36 mouse cellular contexts compared by ENCODE assay signal in genomic region chr10:99033830-99034828, GRCm38 (mm10).
A peak's percentile ranks its signal among the peaks of the same experiment; 100 is the strongest.
DNase-seq lines count a peak whose midpoint lies in the region; ATAC-seq and TF ChIP-seq lines count a peak whose summit lies in the region.
"Had no signal": no experiment of that assay in that cellular context is flagged by ENCODE, and none has a peak within 500 bp of the region (broad histone marks: within the 10 kb centered on the region; RNA-seq: fewer than 3 reads in every experiment).

No protein-coding gene starts in this region.

- no peaks in the 10 kb centered on the region for H3K27me3 ChIP-seq in kidney, adult 2 months (replicated peaks; ENCODE audit: control insufficient read depth, insufficient read depth, low read length)
- no peaks in the 10 kb centered on the region for H3K27me3 ChIP-seq in kidney, embryonic 16.5 days (ENCODE audit: insufficient read depth, low read length)
- H3K27me3 ChIP-seq: embryonic facial prominence, embryonic 12.5 days; forebrain, embryonic 15.5 days; heart, embryonic 15.5 days; hindbrain, embryonic 12.5 days; liver, embryonic 12.5 days; megakaryocyte, embryonic 14.5 days; midbrain, embryonic 12.5 days; neural tube, embryonic 12.5 days; Patski; stomach, embryonic 15.5 days had no signal

- ATAC-seq in frontal cortex, adult (ENCODE audit: low TSS enrichment) = peak; percentile 64
- no peak for ATAC-seq in kidney, embryonic 16.5 days (ENCODE audit: low FRiP score, low TSS enrichment)
- ATAC-seq: forebrain, embryonic 15.5 days; inflammation-experienced regulatory T-cells, adult 6 months; liver, embryonic 12.5 days; liver, postnatal 0 days; Patski had no signal

- no peak for TF ChIP-seq POLR2A in kidney, adult 2 months (IDR thresholded peaks at IDR 0.05; ENCODE audit: low read depth, low read length)

- no peak overlapping the region for H3K4me3 ChIP-seq in kidney, adult 2 months (ENCODE audit: insufficient read depth, low read depth, low read length)
- H3K4me3 ChIP-seq in kidney, embryonic 16.5 days (ENCODE audit: low read length) = no peak overlapping the region
- H3K4me3 ChIP-seq: embryonic facial prominence, embryonic 12.5 days; forebrain, embryonic 15.5 days; heart, embryonic 10.5 days; heart, embryonic 15.5 days; hindbrain, embryonic 12.5 days; layer of hippocampus, adult 2 months; left cerebral cortex, adult 2 months; liver, embryonic 12.5 days; megakaryocyte, embryonic 14.5 days; midbrain, embryonic 12.5 days; myocyte; neural tube, embryonic 12.5 days; stomach, embryonic 15.5 days had no signal

- no peak overlapping the region for H3K9ac ChIP-seq in kidney, embryonic 16.5 days (replicated peaks; ENCODE audit: low read length)
- H3K9ac ChIP-seq: embryonic facial prominence, embryonic 12.5 days; forebrain, embryonic 15.5 days; heart, embryonic 15.5 days; hindbrain, embryonic 12.5 days; liver, embryonic 12.5 days; liver, postnatal 0 days; midbrain, embryonic 12.5 days; neural tube, embryonic 12.5 days; stomach, embryonic 15.5 days had no signal

- 87% methylated on average over 15 of the region's 15 CpGs for WGBS in kidney, adult 2 months
- 91% methylated on average over 15 of the region's 15 CpGs for WGBS in kidney, embryonic 16.5 days

- DNase-seq in frontal cortex, postnatal 36 days (ENCODE audit: low spot score in 2 of 2) = no peak
- peak; percentile 49 for DNase-seq in kidney, adult 2 months
- peak; percentile 42 to 54 for DNase-seq in left cerebral cortex, postnatal 14 days (ENCODE audit: low spot score in 2 of 2)
- no peak for DNase-seq in left cerebral cortex, postnatal 36 days (ENCODE audit: low spot score in 2 of 2)
- DNase-seq in retina, postnatal 1 day = no peak
- DNase-seq: adrenal gland, postnatal 10 days; cerebellum, adult 11 months; cerebellum, adult 9-10 months; cerebellum, postnatal 36 days; embryo, embryonic 11 days; gastrocnemius, postnatal 25 days; kidney, postnatal 14 days; left cerebral cortex, postnatal 4 days; liver, postnatal 0 days; lung, postnatal 36 days; right cerebral cortex, postnatal 14 days; thymus, adult 18-20 months; thymus, postnatal 25 days had no signal

- H3K4me1 ChIP-seq in kidney, adult 2 months (ENCODE audit: control insufficient read depth, insufficient read depth, low read length) = peaks cover 21% of the 10 kb centered on the region
- peaks cover 14% of the 10 kb centered on the region; the same call in 1 of the 2 replicates for H3K4me1 ChIP-seq in kidney, embryonic 16.5 days (ENCODE audit: insufficient read depth, low read length)
- H3K4me1 ChIP-seq: forebrain, embryonic 15.5 days; heart, embryonic 15.5 days; hindbrain, embryonic 12.5 days; megakaryocyte, embryonic 14.5 days; midbrain, embryonic 12.5 days; neural tube, embryonic 12.5 days; stomach, embryonic 15.5 days had no signal

- TF ChIP-seq CTCF in kidney, adult 2 months (conservative IDR thresholded peaks at IDR 0.05; ENCODE audit: insufficient read depth, insufficient read length, low read depth, low read length) = no peak

- peak overlapping the region; percentile 60; the same call in 1 of the 2 replicates for H3K27ac ChIP-seq in kidney, adult 2 months (ENCODE audit: insufficient read depth, low read depth, low read length)
- no peak overlapping the region for H3K27ac ChIP-seq in kidney, embryonic 16.5 days (ENCODE audit: low read length)
- H3K27ac ChIP-seq: embryonic facial prominence, embryonic 12.5 days; forebrain, embryonic 15.5 days; heart, embryonic 10.5 days; heart, embryonic 15.5 days; hindbrain, embryonic 12.5 days; layer of hippocampus, adult 2 months; left cerebral cortex, adult 2 months; liver, embryonic 12.5 days; midbrain, embryonic 12.5 days; neural tube, embryonic 12.5 days; stomach, embryonic 15.5 days had no signal

- intact Hi-C loops in left cerebral cortex, postnatal 14 days (cut with DNase I) = loop anchor here (5.0 kb wide), 1 partner anchor 48 kb away; no protein-coding TSS in a partner anchor
- intact Hi-C loops in left cerebral cortex, postnatal 36 days (cut with DNase I) = no loop called here

- no peaks in the 10 kb centered on the region for H3K36me3 ChIP-seq in kidney, adult 2 months (ENCODE audit: control insufficient read depth, insufficient read depth, low read length)
- no peaks in the 10 kb centered on the region for H3K36me3 ChIP-seq in kidney, embryonic 16.5 days (ENCODE audit: insufficient read depth, low read length)
- H3K36me3 ChIP-seq: embryonic facial prominence, embryonic 12.5 days; forebrain, embryonic 15.5 days; heart, embryonic 15.5 days; hindbrain, embryonic 12.5 days; liver, embryonic 12.5 days; midbrain, embryonic 12.5 days; neural tube, embryonic 12.5 days; stomach, embryonic 15.5 days had no signal

- no peak overlapping the region for H3K4me2 ChIP-seq in kidney, embryonic 16.5 days (replicated peaks; ENCODE audit: low read depth, low read length)
- H3K4me2 ChIP-seq: embryonic facial prominence, embryonic 12.5 days; forebrain, embryonic 15.5 days; heart, embryonic 15.5 days; hindbrain, embryonic 12.5 days; liver, embryonic 12.5 days; midbrain, embryonic 12.5 days; neural tube, embryonic 12.5 days; stomach, embryonic 15.5 days had no signal

- H3K9me3 ChIP-seq in kidney, embryonic 16.5 days (ENCODE audit: low read length) = no peaks in the 10 kb centered on the region
- H3K9me3 ChIP-seq: embryonic facial prominence, embryonic 12.5 days; forebrain, embryonic 15.5 days; G1E; heart, embryonic 10.5 days; heart, embryonic 15.5 days; hindbrain, embryonic 12.5 days; liver, embryonic 12.5 days; megakaryocyte, embryonic 14.5 days; midbrain, embryonic 12.5 days; neural tube, embryonic 12.5 days; stomach, embryonic 15.5 days had no signal

Comparison
In these comparisons a context has a peak if more than half of its experiments do, and no peak if none do; other contexts are left out.
1. DNase-seq: peak in kidney, adult 2 months (single experiment) and left cerebral cortex, postnatal 14 days (2 of 2); none in frontal cortex, postnatal 36 days (0 of 2), left cerebral cortex, postnatal 36 days (0 of 2) and retina, postnatal 1 day (single experiment).